Mouse (Mus musculus) CH12.LX (cell line): ENCODE measurements around the gene Daglb. TPM values are rescaled to one million over a fixed set of nuclear protein-coding genes. Genes with fewer than 3 reads are reported as not detected.

Experiments
- DNase-seq: peaks from one replicate; pipeline ENCODE4 v3.0.0-alpha.2; 2013; ENCODE audit errors: extremely low read depth
- H3K27ac ChIP-seq: 2 replicates; pipeline ENCODE4 v1.5.1; 2012; ENCODE audit warnings: low read depth, mild to moderate bottlenecking, control low read depth, moderate library complexity; ENCODE audit not compliant: insufficient read depth
- H3K27me3 ChIP-seq: replicated peaks from 2 replicates; pipeline ENCODE3; 2012; ENCODE audit warnings: inconsistent platforms
- H3K36me3 ChIP-seq, 2 experiments: replicated peaks in 1 of 2; 2 replicates each; pipeline versions ENCODE3 to v1.6.1; 2012; ENCODE audit warnings: inconsistent platforms in 1 of 2, low read length in 1 of 2, mild to moderate bottlenecking in 1 of 2, mixed read lengths in 1 of 2, moderate library complexity in 1 of 2; ENCODE audit not compliant: control insufficient read depth in 1 of 2, insufficient read depth in 1 of 2
- H3K4me1 ChIP-seq, 2 experiments: 2 replicates each; pipeline ENCODE4 v1.6.1; 2012; ENCODE audit warnings: inconsistent platforms in 1 of 2, moderate library complexity in 1 of 2; ENCODE audit not compliant: insufficient read depth in 2 of 2, control insufficient read depth in 1 of 2
- H3K4me2 ChIP-seq: 2 replicates; pipeline ENCODE4 v1.6.1; 2012; ENCODE audit warnings: low read depth, mild to moderate bottlenecking, control low read depth; ENCODE audit not compliant: poor library complexity, insufficient read depth, severe bottlenecking
- H3K4me3 ChIP-seq, 3 experiments: fragments of 150-350 bp in 1 of 3; sonication (generic) in 1 of 3; replicated peaks in 1 of 3; 2 replicates each; pipeline versions ENCODE3 to v1.5.1; 2011 to 2012; ENCODE audit warnings: low read depth in 2 of 3, low read length in 2 of 3, mild to moderate bottlenecking in 2 of 3, moderate library complexity in 2 of 3, control low read depth in 1 of 3, improper control_type of control experiment in 1 of 3, inconsistent platforms in 1 of 3, mixed read lengths in 1 of 3; ENCODE audit not compliant: poor library complexity in 1 of 3
- H3K79me2 ChIP-seq: replicated peaks from 2 replicates; pipeline ENCODE4 v1.6.1; 2012; ENCODE audit warnings: mild to moderate bottlenecking, moderate library complexity; ENCODE audit not compliant: control insufficient read depth, poor library complexity, insufficient read depth, severe bottlenecking; ENCODE audit errors: extremely low read depth
- H3K9ac ChIP-seq: 2 replicates; pipeline ENCODE4 v1.6.1; 2012; ENCODE audit warnings: low read depth, mild to moderate bottlenecking, control low read depth, moderate library complexity; ENCODE audit not compliant: insufficient read depth
- H3K9me3 ChIP-seq: replicated peaks from 2 replicates; pipeline ENCODE3; 2012; ENCODE audit warnings: low read length, inconsistent platforms, mixed read lengths
- CHD1 ChIP-seq: IDR thresholded peaks from 2 replicates; pipeline ENCODE4 v1.6.1; 2012; ENCODE audit warnings: low read depth, low read length, improper control_type of control experiment, inconsistent platforms
- CHD2 ChIP-seq: IDR thresholded peaks from 2 replicates; pipeline ENCODE4 v1.6.1; 2011; ENCODE audit warnings: low read length, improper control_type of control experiment
- CTCF ChIP-seq, 2 experiments: IDR thresholded peaks in 1 of 2; conservative IDR thresholded peaks in 1 of 2; 2 replicates each; pipeline ENCODE4 v1.5.1; 2011 to 2012; ENCODE audit warnings: low read depth in 2 of 2, low read length in 2 of 2, improper control_type of control experiment in 1 of 2, inconsistent platforms in 1 of 2, mild to moderate bottlenecking in 1 of 2, moderate library complexity in 1 of 2
- EP300 ChIP-seq: IDR thresholded peaks from 2 replicates; pipeline ENCODE4 v1.6.1; 2011; ENCODE audit warnings: low read length, improper control_type of control experiment
- ETS1 ChIP-seq: conservative IDR thresholded peaks from 2 replicates; pipeline ENCODE4 v1.6.1; 2012; ENCODE audit warnings: low read depth, mild to moderate bottlenecking, inconsistent platforms, low read length, improper control_type of control experiment, moderate library complexity
- GABPA ChIP-seq: IDR thresholded peaks from 2 replicates; pipeline ENCODE4 v1.6.1; 2012; ENCODE audit warnings: low read depth, low read length, improper control_type of control experiment, inconsistent platforms; ENCODE audit not compliant: insufficient replicate concordance
- IRF4 ChIP-seq: IDR thresholded peaks from 2 replicates; pipeline ENCODE4 v1.6.1; 2014; ENCODE audit warnings: low read depth, mild to moderate bottlenecking, inconsistent platforms, low read length, improper control_type of control experiment
- JUN ChIP-seq: IDR thresholded peaks from 2 replicates; pipeline ENCODE4 v1.6.1; 2011; ENCODE audit warnings: low read depth, mild to moderate bottlenecking, low read length, improper control_type of control experiment, moderate library complexity; ENCODE audit not compliant: insufficient read depth
- JUND ChIP-seq: conservative IDR thresholded peaks from 2 replicates; pipeline ENCODE4 v1.6.1; 2011; ENCODE audit warnings: low read depth, low read length, improper control_type of control experiment
- MXI1 ChIP-seq: IDR thresholded peaks from 2 replicates; pipeline ENCODE4 v1.6.1; 2011; ENCODE audit warnings: mild to moderate bottlenecking, low read depth, low read length, improper control_type of control experiment
- MYC ChIP-seq: IDR thresholded peaks from 2 replicates; pipeline ENCODE4 v1.6.1; 2011; ENCODE audit warnings: low read depth, mild to moderate bottlenecking, improper control_type of control experiment, low read length
- NELFE ChIP-seq: IDR thresholded peaks from 2 replicates; pipeline ENCODE4 v1.6.1; 2011; ENCODE audit warnings: low read depth, low read length, improper control_type of control experiment
- PAX5 ChIP-seq: IDR thresholded peaks from 2 replicates; pipeline ENCODE4 v1.6.1; 2012; ENCODE audit warnings: low read length, inconsistent platforms, mixed read lengths
- POLR2A ChIP-seq: IDR thresholded peaks from 2 replicates; pipeline ENCODE4 v1.6.1; 2011; ENCODE audit warnings: low read depth, mild to moderate bottlenecking, improper control_type of control experiment, low read length
- POLR2AphosphoS2 ChIP-seq: IDR thresholded peaks from 2 replicates; pipeline ENCODE4 v1.6.1; 2011; ENCODE audit warnings: low read depth, low read length, improper control_type of control experiment
- RAD21 ChIP-seq: IDR thresholded peaks from 2 replicates; pipeline ENCODE4 v1.6.1; 2011; ENCODE audit warnings: low read depth, mild to moderate bottlenecking, low read length, improper control_type of control experiment, moderate library complexity
- SMC3 ChIP-seq: IDR thresholded peaks from 2 replicates; pipeline ENCODE4 v1.6.1; 2011; ENCODE audit warnings: low read depth, low read length, improper control_type of control experiment
- TBP ChIP-seq: conservative IDR thresholded peaks from 2 replicates; pipeline ENCODE4 v1.6.1; 2011; ENCODE audit warnings: low read depth, low read length, improper control_type of control experiment
- TCF12 ChIP-seq: IDR thresholded peaks from 2 replicates; pipeline ENCODE4 v1.6.1; 2014; ENCODE audit warnings: low read depth, mild to moderate bottlenecking, inconsistent platforms, low read length, improper control_type of control experiment
- UBTF ChIP-seq: IDR thresholded peaks from 2 replicates; pipeline ENCODE4 v1.6.1; 2012; ENCODE audit warnings: low read depth, mild to moderate bottlenecking, inconsistent platforms, low read length, improper control_type of control experiment, moderate library complexity
- USF2 ChIP-seq: conservative IDR thresholded peaks from 2 replicates; pipeline ENCODE4 v1.6.1; 2011; ENCODE audit warnings: low read depth, low read length, improper control_type of control experiment
- ZC3H11A ChIP-seq: IDR thresholded peaks from 2 replicates; pipeline ENCODE4 v1.6.1; 2012; ENCODE audit warnings: low read depth, mild to moderate bottlenecking, inconsistent platforms, low read length, improper control_type of control experiment
- ZMIZ1 ChIP-seq: IDR thresholded peaks from 2 replicates; pipeline ENCODE4 v1.6.1; 2012; ENCODE audit warnings: low read depth, mild to moderate bottlenecking, inconsistent platforms, low read length, improper control_type of control experiment
- ZNF384 ChIP-seq: IDR thresholded peaks from 2 replicates; pipeline ENCODE4 v1.6.1; 2012; ENCODE audit warnings: low read depth, low read length, improper control_type of control experiment, inconsistent platforms
- dilution Hi-C: fragments of 300-500 bp; cut with MboI; formaldehyde crosslinking; loops from 2 replicates; pipeline ENCODE4 v1.14.3; 2020; ENCODE audit warnings: low sequenced_read_pairs; ENCODE audit not compliant: extremely low pct_unique_long_range_greater_than_20kb, extremely low pct_ligation_motif_present
- in situ Hi-C: fragments of 300-500 bp; cut with MboI; formaldehyde crosslinking; loops from 3 replicates; pipeline ENCODE4 v1.14.3; 2019; ENCODE audit warnings: low sequenced_read_pairs, low pct_ligation_motif_present, low pct_unique_long_range_greater_than_20kb, mixed read lengths
- polyA plus RNA-seq: library from polyadenylated mRNA; unstranded; fragments of >175 nt; gene quantifications from 2 replicates; pipeline ENCODE4 v1.2.1, GENCODE M21; 2012; ENCODE audit warnings: low read depth; ENCODE audit not compliant: insufficient read length
- total RNA-seq, 2 experiments: library from RNA; depleted of rRNA; stranded (reverse); fragments of 300-350 nt in 1 of 2; fragments of >200 nt in 1 of 2; gene quantifications; 2 replicates each; pipeline ENCODE4 v1.2.3; 2012 to 2014

Daglb gene
- total and polyA plus RNA-seq, 3 experiments: 10.4 to 11.9 (median 11.4) TPM

DNA sequence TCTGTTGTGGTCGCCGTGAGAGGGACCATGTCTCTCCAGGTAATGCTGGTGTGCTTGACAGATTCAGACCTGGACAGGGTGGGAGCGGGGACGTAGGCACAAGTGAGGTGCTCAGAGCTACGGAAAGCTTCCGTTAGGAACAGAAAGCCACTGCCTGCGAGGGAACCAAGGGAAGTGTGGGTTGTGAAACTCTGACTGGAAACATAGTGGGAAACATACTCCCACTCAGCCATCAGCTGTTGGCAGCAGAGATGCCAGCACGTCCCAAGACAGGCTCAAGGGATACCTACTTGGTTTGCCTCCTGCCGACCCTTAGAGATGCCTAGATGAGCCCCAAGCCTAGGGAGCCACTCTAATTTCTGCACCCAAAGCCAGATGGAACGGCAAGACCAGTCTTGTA is 22.8 kb downstream of the Daglb start:
- DNase-seq: no peak
- Histone ChIP-seq H3K4me1 (peaks cover 3 to 15% of the 10 kb centered on the region in 2 experiments; a peak in 2 of 4 replicates), H3K4me3 (no peak overlapping the region), H3K79me2 (no peaks in the 10 kb centered on the region), H3K27me3 (no peaks in the 10 kb centered on the region), H3K4me2 (no peak overlapping the region), H3K36me3 (peaks cover 74 to 95% of the 10 kb centered on the region in 2 experiments), H3K9me3 (no peaks in the 10 kb centered on the region), H3K9ac (no peak overlapping the region), H3K27ac (no peak overlapping the region)
- TF ChIP-seq IRF4: no peak
- TF ChIP-seq POLR2A: no peak
- TF ChIP-seq CHD2: no peak
- no peak for TF ChIP-seq GABPA
- TF ChIP-seq TCF12: no peak
- no peak for TF ChIP-seq MXI1
- TF ChIP-seq NELFE: no peak
- no peak for TF ChIP-seq TBP
- TF ChIP-seq USF2: no peak
- TF ChIP-seq JUN: no peak
- no peak for TF ChIP-seq UBTF
- dilution Hi-C loops (no loop called here), in situ Hi-C loops (no loop called here)

GRCm38 (mm10) chr5:143487998-143488397 is 23.6 kb downstream of the Daglb start:
- dilution Hi-C loops: no loop called here
- no peak overlapping the region for H3K9ac ChIP-seq
- DNase-seq: no peak

More at GRCm38 (mm10) chr5:143487998-143488397, 23.6 kb downstream of the Daglb start:
- in situ Hi-C loops: no loop called here
- H3K4me3 ChIP-seq: no peak overlapping the region
- H3K36me3 ChIP-seq: peaks cover 67 to 92% of the 10 kb centered on the region in 2 experiments
- no peaks in the 10 kb centered on the region for H3K79me2 ChIP-seq
- H3K27me3 ChIP-seq: no peaks in the 10 kb centered on the region
- H3K27ac ChIP-seq: no peak overlapping the region
- no peak for TF ChIP-seq CTCF (conservative IDR thresholded peaks at IDR 0.05 in 1 of 2, IDR thresholded peaks at IDR 0.05 in 1 of 2; ENCODE audit: low read depth in 2 of 2, low read length in 2 of 2)
- TF ChIP-seq TCF12: no peak
- no peak for TF ChIP-seq SMC3
- TF ChIP-seq ZNF384: no peak
- no peak for TF ChIP-seq ZC3H11A
- TF ChIP-seq TBP: no peak
- TF ChIP-seq POLR2A: no peak
- TF ChIP-seq USF2: no peak
- TF ChIP-seq CHD1: no peak
- no peak for TF ChIP-seq NELFE
- TF ChIP-seq EP300: no peak
- TF ChIP-seq MXI1: no peak
- TF ChIP-seq ETS1: no peak
- no peak for TF ChIP-seq JUND
- TF ChIP-seq MYC: no peak
- TF ChIP-seq POLR2AphosphoS2: no peak
- no peak for TF ChIP-seq PAX5
- TF ChIP-seq RAD21: no peak
- TF ChIP-seq ZMIZ1: no peak
- TF ChIP-seq, all 38 proteins: peak for 0
- no peaks in the 10 kb centered on the region for H3K9me3 ChIP-seq
- H3K4me2 ChIP-seq: no peak overlapping the region
- peaks cover 3 to 23% of the 10 kb centered on the region in 2 experiments; a peak in 2 of 4 replicates for H3K4me1 ChIP-seq
